Mouse (Mus musculus): Measurements from ENCODE around the gene Oaz2.

The Oaz2 gene

GRCm38 (mm10) chr9:65667701-65668100 is at the start of gene Oaz2:
Gene Oaz2 (plus strand): TSS chr9:65668001.
- in situ Hi-C loops (cut with MboI, MseI), result no loop called here

GRCm38 (mm10) chr9:65619311-65619710 is 48.5 kb upstream of the Oaz2 start:
- in situ Hi-C loops (cut with MboI, MseI), result no loop called here

- in situ Hi-C loops (cut with MboI, MseI), result no loop called here
Observed at GRCm38 (mm10) chr9:65621196-65621595, 46.6 kb upstream of the Oaz2 start.

GRCm38 (mm10) chr9:65621666-65622065 is 46.1 kb upstream of the Oaz2 start:
- in situ Hi-C loops (cut with MboI, MseI), result no loop called here

GRCm38 (mm10) chr9:65622826-65623225 is 45.0 kb upstream of the Oaz2 start:
- in situ Hi-C loops (cut with MboI, MseI), result no loop called here

GRCm38 (mm10) chr9:65624266-65624665 is 43.5 kb upstream of the Oaz2 start:
- in situ Hi-C loops (cut with MboI, MseI), result no loop called here

- in situ Hi-C loops (cut with MboI, MseI), result no loop called here
Observed at GRCm38 (mm10) chr9:65629025-65629766, 38.6 kb upstream of the Oaz2 start, which contains the start of gene Rbpms2. Gene Rbpms2 (plus strand): TSS chr9:65629648.

GRCm38 (mm10) chr9:65629767-65630630 is 37.8 kb upstream of the Oaz2 start:
- in situ Hi-C loops (cut with MboI, MseI), result no loop called here

GRCm38 (mm10) chr9:65630631-65631353 is 37.0 kb upstream of the Oaz2 start:
- in situ Hi-C loops (cut with MboI, MseI), result no loop called here

- in situ Hi-C loops (cut with MboI, MseI), result no loop called here
Observed at GRCm38 (mm10) chr9:65631354-65632021, 36.3 kb upstream of the Oaz2 start.

GRCm38 (mm10) chr9:65635766-65636165 is 32.0 kb upstream of the Oaz2 start:
- in situ Hi-C loops (cut with MboI, MseI), result no loop called here

- in situ Hi-C loops (cut with MboI, MseI), result no loop called here
Observed at GRCm38 (mm10) chr9:65636926-65637325, 30.9 kb upstream of the Oaz2 start.

GRCm38 (mm10) chr9:65639065-65639464 is 28.7 kb upstream of the Oaz2 start:
- in situ Hi-C loops (cut with MboI, MseI), result no loop called here

- in situ Hi-C loops (cut with MboI, MseI), result no loop called here
Observed at GRCm38 (mm10) chr9:65640838-65641410, 26.9 kb upstream of the Oaz2 start.

GRCm38 (mm10) chr9:65641446-65642052 is 26.3 kb upstream of the Oaz2 start:
- in situ Hi-C loops (cut with MboI, MseI), result no loop called here

- in situ Hi-C loops (cut with MboI, MseI), result no loop called here
Observed at GRCm38 (mm10) chr9:65642546-65642945, 25.3 kb upstream of the Oaz2 start.

GRCm38 (mm10) chr9:65644960-65645359 is 22.8 kb upstream of the Oaz2 start:
- in situ Hi-C loops (cut with MboI, MseI), result no loop called here

GRCm38 (mm10) chr9:65645984-65646383 is 21.8 kb upstream of the Oaz2 start:
- in situ Hi-C loops (cut with MboI, MseI), result no loop called here

GRCm38 (mm10) chr9:65646782-65647181 is 21.0 kb upstream of the Oaz2 start:
- in situ Hi-C loops (cut with MboI, MseI), result no loop called here

GRCm38 (mm10) chr9:65648730-65649129 is 19.1 kb upstream of the Oaz2 start:
- in situ Hi-C loops (cut with MboI, MseI), result no loop called here

GRCm38 (mm10) chr9:65649997-65650396 is 17.8 kb upstream of the Oaz2 start:
- in situ Hi-C loops (cut with MboI, MseI), result no loop called here
